Mouse (Mus musculus) neural tube, embryonic 13.5 days (tissue): ENCODE data around the gene Wbp1. TPM values are rescaled to one million over a fixed set of nuclear protein-coding genes. Genes with fewer than 3 reads are reported as not detected.

ENCODE experiments used
- ATAC-seq: fragments of 200-750 bp; cut with Nextera tagmentation; 2 replicates; pipeline ENCODE4 v1.8.0; 2017; ENCODE audit warnings: low read depth, mild to moderate bottlenecking, moderate TSS enrichment, moderate library complexity
- H3K27ac ChIP-seq: fragments of 300-500 bp; sonication (generic); replicated peaks from 2 replicates; pipeline ENCODE4 v1.5.1; 2015; ENCODE audit warnings: moderate library complexity, mild to moderate bottlenecking, inconsistent platforms
- H3K27me3 ChIP-seq: fragments of 300-500 bp; sonication (generic); 2 replicates; pipeline ENCODE4 v1.6.1; 2015; ENCODE audit warnings: mild to moderate bottlenecking, inconsistent platforms
- H3K36me3 ChIP-seq: fragments of 300-500 bp; sonication (generic); 2 replicates; pipeline ENCODE4 v1.6.1; 2015; ENCODE audit warnings: mild to moderate bottlenecking, inconsistent platforms
- H3K4me1 ChIP-seq: fragments of 300-500 bp; sonication (generic); replicated peaks from 2 replicates; pipeline ENCODE4 v1.6.1; 2015; ENCODE audit warnings: inconsistent platforms
- H3K4me2 ChIP-seq: fragments of 300-500 bp; sonication (generic); 2 replicates; pipeline ENCODE4 v1.6.1; 2015; ENCODE audit warnings: inconsistent platforms, mild to moderate bottlenecking, moderate library complexity
- H3K4me3 ChIP-seq: fragments of 300-500 bp; sonication (generic); 2 replicates; pipeline ENCODE4 v1.5.1; 2015; ENCODE audit warnings: mild to moderate bottlenecking, inconsistent platforms
- H3K9ac ChIP-seq: fragments of 300-500 bp; sonication (generic); 2 replicates; pipeline ENCODE4 v1.6.1; 2015; ENCODE audit warnings: moderate library complexity, mild to moderate bottlenecking, inconsistent platforms
- H3K9me3 ChIP-seq: fragments of 300-500 bp; sonication (generic); 2 replicates; pipeline ENCODE4 v1.6.1; 2016; ENCODE audit warnings: inconsistent platforms
- WGBS: fragments of 180-500 bp; shearing (Covaris S2); methylation state at CpG from one replicate; pipeline ENCODE4 v1.1.7; 2015; 5-methylcytosine and 5-hydroxymethylcytosine counted together
- polyA plus RNA-seq: library from polyadenylated mRNA; unstranded; fragments of >200 nt; fragmentation: Nextera tagmentation; extraction: Ambion mirVana; gene quantifications from 2 replicates; pipeline ENCODE4 v1.2.1, GENCODE M21; 2015

The Wbp1 gene
- polyA plus RNA-seq, 1 experiment from 2014 or later: 228 TPM

- Histone ChIP-seq H3K4me1 (peaks cover 34% of the 10 kb centered on the region), H3K9ac (peak overlapping the region; percentile 76), H3K4me2 (peak overlapping the region; percentile 86), H3K27me3 (peaks cover 9% of the 10 kb centered on the region), H3K36me3 (peaks cover 21% of the 10 kb centered on the region), H3K4me3 (peak overlapping the region; percentile 53), H3K27ac (peak overlapping the region; percentile 52; the same call in 1 of the 2 replicates), H3K9me3 (no peaks in the 10 kb centered on the region)
- WGBS: 8% methylated on average over 23 of the region's 23 CpGs
- ATAC-seq: peak; percentile 58
Observed at GRCm38 (mm10) chr6:83155552-83156238, 34.3 kb upstream of the Wbp1 start.

GRCm38 (mm10) chr6:83153485-83153884 lies 32.1 kb upstream of the Wbp1 start:
- 82% methylated on average over 5 of the region's 5 CpGs for WGBS
- ATAC-seq: no peak

GRCm38 (mm10) chr6:83153038-83153437 lies 31.7 kb upstream of the Wbp1 start:
- 85% methylated on average over 12 of the region's 12 CpGs for WGBS
- no peaks in the 10 kb centered on the region for H3K27me3 ChIP-seq
- peaks cover 44% of the 10 kb centered on the region for H3K36me3 ChIP-seq
- H3K9me3 ChIP-seq: no peaks in the 10 kb centered on the region
- H3K4me2 ChIP-seq: no peak overlapping the region
- H3K4me1 ChIP-seq: peaks cover 34% of the 10 kb centered on the region
- no peak for ATAC-seq
- no peak overlapping the region for H3K9ac ChIP-seq
- no peak overlapping the region for H3K27ac ChIP-seq
- H3K4me3 ChIP-seq: no peak overlapping the region

More at GRCm38 (mm10) chr6:83153485-83153884, 32.1 kb upstream of the Wbp1 start:
- Histone ChIP-seq H3K4me2 (no peak overlapping the region), H3K9ac (no peak overlapping the region), H3K9me3 (no peaks in the 10 kb centered on the region), H3K36me3 (peaks cover 41% of the 10 kb centered on the region), H3K4me1 (peaks cover 34% of the 10 kb centered on the region), H3K4me3 (no peak overlapping the region), H3K27me3 (no peaks in the 10 kb centered on the region), H3K27ac (no peak overlapping the region)

- Histone ChIP-seq H3K27ac (no peak overlapping the region), H3K36me3 (peaks cover 53% of the 10 kb centered on the region), H3K4me1 (peaks cover 32% of the 10 kb centered on the region), H3K4me2 (no peak overlapping the region), H3K9ac (peak overlapping the region; percentile 41; the same call in 1 of the 2 replicates), H3K27me3 (no peaks in the 10 kb centered on the region), H3K4me3 (no peak overlapping the region), H3K9me3 (no peaks in the 10 kb centered on the region)
- ATAC-seq: no peak
- 34% methylated on average over 8 of the region's 8 CpGs for WGBS
Observed at GRCm38 (mm10) chr6:83151721-83152120, 30.4 kb upstream of the Wbp1 start.

GRCm38 (mm10) chr6:83147280-83147679 lies 25.9 kb upstream of the Wbp1 start:
- no peak for ATAC-seq
- 60% methylated on average over 7 of the region's 7 CpGs for WGBS
- H3K36me3 ChIP-seq: peaks cover 40% of the 10 kb centered on the region
- H3K9ac ChIP-seq: no peak overlapping the region
- no peak overlapping the region for H3K4me2 ChIP-seq
- no peaks in the 10 kb centered on the region for H3K9me3 ChIP-seq
- H3K27me3 ChIP-seq: no peaks in the 10 kb centered on the region
- no peak overlapping the region for H3K27ac ChIP-seq
- no peak overlapping the region for H3K4me3 ChIP-seq
- H3K4me1 ChIP-seq: peaks cover 20% of the 10 kb centered on the region

- no peak for ATAC-seq
- no peaks in the 10 kb centered on the region for H3K9me3 ChIP-seq
- peaks cover 33% of the 10 kb centered on the region for H3K36me3 ChIP-seq
- no peaks in the 10 kb centered on the region for H3K27me3 ChIP-seq
- WGBS: 72% methylated on average over 9 of the region's 9 CpGs
- H3K4me2 ChIP-seq: no peak overlapping the region
- H3K4me1 ChIP-seq: peaks cover 19% of the 10 kb centered on the region
- H3K27ac ChIP-seq: no peak overlapping the region
- no peak overlapping the region for H3K4me3 ChIP-seq
- H3K9ac ChIP-seq: no peak overlapping the region
Observed at GRCm38 (mm10) chr6:83145805-83146204, 24.4 kb upstream of the Wbp1 start.

GRCm38 (mm10) chr6:83145209-83145608 lies 23.9 kb upstream of the Wbp1 start:
- no peak for ATAC-seq
- Histone ChIP-seq H3K9me3 (no peaks in the 10 kb centered on the region), H3K4me2 (no peak overlapping the region), H3K4me3 (no peak overlapping the region), H3K27me3 (no peaks in the 10 kb centered on the region), H3K4me1 (peaks cover 19% of the 10 kb centered on the region), H3K9ac (no peak overlapping the region), H3K36me3 (peaks cover 28% of the 10 kb centered on the region), H3K27ac (no peak overlapping the region)
- WGBS: 90% methylated on average over 2 of the region's 2 CpGs

- H3K4me3 ChIP-seq: no peak overlapping the region
- no peaks in the 10 kb centered on the region for H3K9me3 ChIP-seq
- H3K27ac ChIP-seq: peak overlapping the region; percentile 55
- WGBS: 47% methylated on average over 11 of the region's 11 CpGs
- H3K9ac ChIP-seq: peak overlapping the region; percentile 69; the same call in 1 of the 2 replicates
- H3K4me1 ChIP-seq: peaks cover 42% of the 10 kb centered on the region
- ATAC-seq: peak; percentile 19; the same call in 1 of the 2 replicates
- peak overlapping the region; percentile 70 for H3K4me2 ChIP-seq
- H3K36me3 ChIP-seq: peaks cover 8% of the 10 kb centered on the region; the same call in 1 of the 2 replicates
- no peaks in the 10 kb centered on the region for H3K27me3 ChIP-seq
Observed at GRCm38 (mm10) chr6:83142886-83143285, 21.5 kb upstream of the Wbp1 start.

- Histone ChIP-seq H3K4me1 (peaks cover 48% of the 10 kb centered on the region), H3K4me2 (peak overlapping the region; percentile 70), H3K36me3 (peaks cover 2% of the 10 kb centered on the region; the same call in 1 of the 2 replicates), H3K27ac (peak overlapping the region; percentile 55), H3K9ac (peak overlapping the region; percentile 69), H3K4me3 (peak overlapping the region; percentile 35), H3K27me3 (no peaks in the 10 kb centered on the region), H3K9me3 (no peaks in the 10 kb centered on the region)
- ATAC-seq: no peak
- WGBS: 5% methylated on average over 41 of the region's 41 CpGs
Observed at GRCm38 (mm10) chr6:83142211-83142731, 20.9 kb upstream of the Wbp1 start.

- Histone ChIP-seq H3K27me3 (no peaks in the 10 kb centered on the region), H3K4me3 (peak overlapping the region; percentile 35), H3K4me1 (peaks cover 54% of the 10 kb centered on the region), H3K27ac (peak overlapping the region; percentile 55; the same call in 1 of the 2 replicates), H3K4me2 (peak overlapping the region; percentile 70), H3K36me3 (no peaks in the 10 kb centered on the region; the same call in 1 of the 2 replicates), H3K9ac (peak overlapping the region; percentile 69), H3K9me3 (no peaks in the 10 kb centered on the region)
- no peak for ATAC-seq
- WGBS: 42% methylated on average over 4 of the region's 4 CpGs
Observed at GRCm38 (mm10) chr6:83141636-83142035, 20.3 kb upstream of the Wbp1 start.

GRCm38 (mm10) chr6:83140044-83140443 lies 18.7 kb upstream of the Wbp1 start:
- Histone ChIP-seq H3K27me3 (peaks cover 15% of the 10 kb centered on the region), H3K9ac (no peak overlapping the region), H3K27ac (no peak overlapping the region), H3K4me3 (no peak overlapping the region), H3K9me3 (no peaks in the 10 kb centered on the region), H3K4me1 (peaks cover 70% of the 10 kb centered on the region), H3K36me3 (no peaks in the 10 kb centered on the region), H3K4me2 (no peak overlapping the region)
- 91% methylated on average over 8 of the region's 8 CpGs for WGBS
- no peak for ATAC-seq

GRCm38 (mm10) chr6:83138056-83138455 lies 16.7 kb upstream of the Wbp1 start:
- H3K36me3 ChIP-seq: no peaks in the 10 kb centered on the region
- H3K4me2 ChIP-seq: peak overlapping the region; percentile 63
- peak overlapping the region; percentile 83 for H3K9ac ChIP-seq
- H3K27me3 ChIP-seq: peaks cover 16% of the 10 kb centered on the region
- H3K27ac ChIP-seq: peak overlapping the region; percentile 95
- ATAC-seq: peak; percentile 15; the same call in 1 of the 2 replicates
- peaks cover 69% of the 10 kb centered on the region for H3K4me1 ChIP-seq
- peak overlapping the region; percentile 44 for H3K4me3 ChIP-seq
- no peaks in the 10 kb centered on the region for H3K9me3 ChIP-seq
- WGBS: 1% methylated on average over 11 of the region's 11 CpGs
